Mouse (Mus musculus): ENCODE data around the gene Kalrn.

Kalrn gene

DNA sequence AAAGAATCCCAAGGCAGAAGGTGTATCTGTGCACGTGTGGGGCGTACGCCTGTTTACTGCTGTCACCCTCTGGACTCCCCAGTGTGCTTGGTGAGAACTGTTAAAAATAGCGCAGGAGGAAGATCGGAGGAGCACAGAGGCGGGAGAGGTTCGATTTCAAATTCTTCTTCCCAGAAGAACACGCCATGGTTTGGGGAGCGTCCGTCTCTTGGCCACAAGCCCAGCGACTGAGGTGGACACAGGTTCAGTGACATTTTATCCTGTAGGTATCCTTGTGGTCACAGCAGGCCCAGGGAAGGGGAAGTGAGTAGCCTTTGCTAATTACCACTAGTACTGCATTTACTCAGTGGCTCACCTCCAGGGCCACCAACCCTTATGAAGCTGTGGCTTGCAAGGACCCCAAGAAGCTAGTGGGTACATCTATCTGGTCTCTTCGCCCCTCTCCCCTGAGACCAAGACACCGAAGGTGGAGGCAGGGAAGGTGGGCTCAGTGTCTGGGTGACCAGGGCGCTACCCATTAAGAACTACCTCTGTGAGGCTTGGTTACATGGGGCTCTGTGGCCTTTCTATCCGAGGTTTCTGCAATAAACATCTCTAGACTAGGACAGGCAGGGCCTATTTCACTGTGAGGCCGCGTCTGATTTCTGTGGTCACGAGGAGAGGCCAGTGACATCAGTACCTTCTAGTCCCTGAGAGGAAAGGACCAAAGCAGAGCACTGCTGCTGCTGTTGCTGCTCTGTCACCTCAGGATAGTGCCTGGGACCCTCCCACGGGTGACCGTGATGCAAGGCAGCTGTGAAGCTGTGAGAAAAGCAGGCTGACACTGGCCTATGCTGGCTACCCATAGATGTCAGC lies 561.1 kb downstream of the Kalrn start:
- no peak for DNase-seq

DNA sequence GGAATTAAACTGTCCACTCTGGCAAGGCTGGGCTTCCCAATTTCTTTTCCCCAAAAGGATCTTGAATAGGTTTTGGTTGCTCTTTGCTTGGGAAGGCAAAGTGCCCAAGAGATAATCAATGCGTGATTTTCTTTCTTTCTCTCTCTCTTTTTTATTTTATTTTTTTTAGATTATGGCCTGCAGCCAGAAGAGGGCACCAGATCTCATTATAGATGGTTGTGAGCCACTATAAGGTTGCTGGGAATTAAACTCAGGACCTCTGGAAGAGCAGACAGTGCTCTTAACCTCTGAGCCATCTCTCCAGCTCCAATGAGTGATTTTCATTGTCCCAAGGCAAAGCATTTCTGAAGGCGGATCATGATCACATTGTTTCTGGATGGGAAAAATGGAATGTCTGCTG lies 563.8 kb downstream of the Kalrn start:
- no peak for DNase-seq

DNA sequence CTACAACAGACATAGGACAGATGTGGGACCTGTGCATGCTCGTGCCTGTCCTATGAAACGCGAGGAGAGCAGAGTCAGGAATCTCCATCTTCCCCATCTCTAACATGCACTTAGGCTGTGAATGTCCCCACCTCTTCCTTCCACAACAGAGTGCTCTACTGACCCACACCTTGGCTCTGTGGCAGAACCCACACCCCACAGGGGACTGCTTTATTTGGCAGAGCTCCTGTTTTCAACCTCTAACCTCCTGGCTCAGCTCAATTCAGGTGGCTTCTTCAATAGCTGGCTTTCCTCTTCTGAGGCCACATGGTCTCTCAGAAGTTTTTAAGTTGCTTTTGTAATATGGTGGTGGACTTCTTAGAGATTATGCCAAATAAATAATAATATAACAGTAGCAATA lies 567.3 kb downstream of the Kalrn start:
- DNase-seq, result no peak

DNA sequence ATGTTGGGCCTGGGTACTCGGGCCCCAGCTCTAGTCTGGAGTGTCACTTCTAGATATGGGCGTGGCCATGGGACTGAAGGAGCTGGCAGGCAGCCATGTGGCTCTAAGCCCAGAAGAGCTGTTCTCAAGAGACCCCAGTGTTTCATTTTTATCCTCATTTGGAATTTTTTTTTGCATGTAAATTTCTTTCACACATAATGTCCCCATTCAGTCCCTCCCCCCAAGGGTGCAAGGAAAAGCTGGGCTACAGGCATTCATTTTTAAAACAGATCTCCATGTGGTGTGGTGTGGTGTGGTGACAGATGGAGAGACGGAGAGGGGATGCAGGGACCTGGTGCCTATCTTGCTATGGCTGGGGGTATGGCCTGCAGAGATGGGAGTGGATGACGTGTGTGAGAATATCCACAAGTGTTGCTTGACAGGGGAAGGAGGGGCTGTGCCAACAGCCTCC lies 569.2 kb downstream of the Kalrn start:
- no peak for DNase-seq

DNA sequence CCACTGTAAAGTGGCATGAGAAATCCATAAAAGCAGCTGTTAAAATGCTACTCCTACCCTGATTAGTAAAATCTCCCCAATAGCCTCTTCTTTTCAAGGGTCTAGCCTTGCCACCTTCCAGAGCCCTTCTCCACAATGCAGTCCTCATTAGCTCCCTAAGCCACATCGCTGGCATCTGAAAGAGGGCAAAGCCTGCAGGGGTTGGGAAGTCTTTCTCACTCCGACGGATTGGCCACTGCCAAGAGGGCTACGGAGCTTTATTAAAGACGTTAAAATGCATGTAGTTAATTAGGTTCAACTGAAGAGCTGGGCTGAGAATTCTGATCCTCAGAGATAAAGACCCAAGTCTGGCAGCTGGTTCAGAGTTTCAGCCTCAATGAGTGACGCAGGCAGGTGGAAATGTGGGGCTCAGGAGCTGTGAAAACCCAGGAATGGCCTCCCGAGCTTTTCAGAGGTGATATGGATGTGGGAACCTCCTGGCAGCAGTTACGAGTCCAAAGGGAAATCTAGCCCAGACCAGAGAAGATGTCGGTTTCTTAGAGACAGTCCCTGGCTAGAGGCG lies 569.7 kb downstream of the Kalrn start:
- DNase-seq, result no peak

DNA sequence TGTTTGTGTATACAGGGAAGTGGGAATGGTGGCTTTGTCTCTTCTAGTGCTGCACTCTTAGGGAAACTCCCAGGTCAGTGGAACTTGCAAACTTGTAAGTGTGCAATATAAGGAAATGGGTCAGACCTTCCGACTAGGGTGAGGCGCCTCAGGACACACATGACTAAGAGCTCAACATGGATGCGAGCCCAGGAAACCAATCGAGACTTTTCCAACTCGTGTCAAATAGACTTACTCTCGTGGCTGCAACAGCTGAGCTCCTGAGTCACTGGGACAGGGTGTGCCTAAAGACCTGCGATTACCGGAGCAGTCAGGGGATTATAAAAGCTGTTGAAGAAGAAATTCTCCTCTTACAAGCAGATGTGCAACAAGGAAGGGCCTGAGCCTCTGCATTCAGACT lies 572.6 kb downstream of the Kalrn start:
- no peak for DNase-seq

DNA sequence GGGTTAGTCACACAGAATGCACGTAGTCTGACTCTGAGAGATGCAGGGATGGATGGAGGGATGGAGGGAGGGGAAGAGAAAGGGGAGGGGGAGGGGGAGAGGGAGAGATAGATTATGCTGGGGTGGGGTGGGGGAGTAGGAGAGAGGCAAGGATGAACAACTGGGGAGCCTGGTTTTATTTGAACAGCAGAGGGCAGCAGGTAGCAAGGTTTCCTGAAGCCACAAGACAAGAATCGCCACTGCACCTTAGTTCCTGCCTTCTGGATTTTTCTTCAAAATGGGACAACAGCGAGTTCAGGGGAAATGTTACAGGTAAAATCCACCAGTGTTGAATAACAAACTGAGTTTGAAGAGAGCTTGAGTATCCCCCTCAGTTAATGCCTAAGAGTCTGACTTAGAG lies 573.9 kb downstream of the Kalrn start:
- peak; percentile 39 to 71 for DNase-seq

DNA sequence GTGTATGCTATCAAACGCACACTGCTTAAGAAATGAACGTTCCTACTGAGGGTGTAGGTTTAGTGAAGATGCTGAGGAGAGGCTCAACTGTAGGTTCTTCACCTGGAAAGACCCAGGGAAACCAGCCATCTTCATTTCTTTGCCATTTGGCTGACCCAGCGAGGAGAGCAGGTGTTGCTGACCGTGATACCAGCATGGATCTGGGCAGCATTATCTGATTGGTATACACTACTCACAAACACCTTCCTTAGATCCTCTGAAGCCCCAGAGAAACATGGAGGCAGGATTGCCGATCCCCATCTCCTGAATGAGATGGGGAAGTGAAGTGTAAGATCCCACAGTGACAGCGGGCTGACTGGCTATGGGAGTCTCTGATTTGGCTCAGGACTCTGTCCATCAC lies 575.3 kb downstream of the Kalrn start:
- DNase-seq, result no peak

DNA sequence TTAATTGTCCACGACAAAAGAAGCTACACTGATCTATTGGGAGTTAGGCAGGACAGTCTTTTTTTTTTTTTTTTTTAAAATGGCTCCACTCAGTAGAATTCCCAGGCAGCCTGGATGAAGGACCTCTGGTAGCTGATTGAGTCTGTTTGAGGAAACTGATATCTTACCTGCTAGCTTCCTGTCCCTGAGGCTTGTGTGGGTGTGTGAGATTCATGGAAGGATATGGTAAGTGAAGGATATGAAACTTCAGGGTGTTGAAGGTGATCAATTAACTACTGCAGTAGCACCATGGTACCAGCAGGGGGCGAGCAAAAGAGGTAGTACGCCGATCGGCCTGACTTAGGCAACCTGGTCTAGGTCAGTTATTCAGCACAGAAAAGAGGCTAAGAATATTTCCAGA lies 577.3 kb downstream of the Kalrn start:
- peak; percentile 50 to 71 for DNase-seq

DNA sequence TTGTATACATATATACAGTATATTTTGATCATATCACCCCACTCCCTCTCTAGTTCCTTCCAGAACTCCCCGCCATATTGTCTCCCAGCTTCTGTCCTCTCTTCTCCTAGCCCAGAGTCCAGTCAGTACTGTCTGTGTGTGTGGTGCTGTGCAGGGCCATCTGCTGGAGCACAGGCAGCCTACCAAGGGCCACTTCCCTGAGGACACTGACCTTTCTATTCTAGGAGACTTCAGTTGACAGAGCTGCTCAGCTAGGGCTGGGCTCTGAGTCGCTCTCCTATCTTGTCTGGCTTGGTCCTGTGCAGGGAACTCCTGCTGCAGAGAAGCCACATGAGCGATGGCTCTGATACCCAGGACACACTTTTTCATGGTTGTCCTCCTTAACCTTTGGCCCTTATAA lies 577.8 kb downstream of the Kalrn start:
- DNase-seq, result no peak

DNA sequence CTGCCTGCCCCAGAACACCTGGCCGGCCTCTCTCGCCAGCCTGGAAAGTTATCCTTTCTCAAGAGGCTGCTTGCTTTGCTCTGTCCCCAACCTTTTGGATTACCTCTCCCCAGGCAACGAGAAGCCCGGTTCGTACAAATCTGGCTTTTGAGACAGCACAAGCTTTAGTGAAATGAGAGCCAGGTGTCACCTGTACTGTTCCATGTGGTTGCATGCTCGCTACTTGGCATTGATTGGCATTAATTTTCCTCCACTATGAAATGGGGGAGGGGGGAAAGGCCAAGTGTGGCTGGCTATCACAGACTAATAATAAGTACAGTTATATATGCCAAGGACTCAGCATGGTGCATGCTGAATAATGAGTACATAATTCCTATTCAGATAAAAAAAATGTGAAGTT lies 579.0 kb downstream of the Kalrn start:
- no peak for DNase-seq

DNA sequence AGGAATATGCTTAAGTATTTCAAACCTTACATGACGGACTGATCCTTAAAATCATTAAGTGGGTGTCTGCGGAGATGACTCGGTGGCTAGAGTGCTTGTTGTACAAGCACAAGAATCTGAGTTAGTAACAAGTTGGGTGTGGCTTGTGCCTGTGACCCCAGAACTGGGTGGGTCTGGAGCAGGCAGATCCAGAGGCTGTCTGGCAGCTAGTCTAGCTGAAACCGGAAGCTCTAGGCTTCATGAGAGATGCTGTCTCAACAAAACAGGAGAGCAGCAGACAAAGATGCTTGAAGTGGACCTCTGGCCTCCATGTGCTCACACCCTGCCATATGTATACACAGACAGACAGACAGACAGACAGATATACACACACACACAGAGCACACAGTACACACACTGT lies 582.6 kb downstream of the Kalrn start:
- DNase-seq, result no peak

DNA sequence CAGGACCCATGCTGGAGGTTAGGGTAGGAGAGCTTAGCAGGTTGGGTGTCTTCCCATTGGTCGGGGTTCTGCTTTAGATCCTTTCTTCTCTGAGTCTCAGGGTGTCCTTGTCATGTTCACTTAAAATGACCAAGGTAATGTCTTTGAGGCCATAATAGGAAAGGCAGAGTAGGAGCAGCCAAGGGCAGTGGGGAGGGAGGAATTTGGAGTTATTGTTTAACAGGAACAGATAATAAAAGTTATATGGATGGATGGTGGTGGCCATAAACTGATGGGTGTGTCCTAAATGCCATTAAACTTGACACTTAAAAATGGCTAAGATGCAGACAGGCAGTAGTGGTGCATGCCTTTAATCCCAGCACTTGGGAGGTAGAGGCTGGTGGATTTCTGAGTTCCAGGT lies 584.2 kb downstream of the Kalrn start:
- peak in 1 of 2 experiments; percentile 26 for DNase-seq

DNA sequence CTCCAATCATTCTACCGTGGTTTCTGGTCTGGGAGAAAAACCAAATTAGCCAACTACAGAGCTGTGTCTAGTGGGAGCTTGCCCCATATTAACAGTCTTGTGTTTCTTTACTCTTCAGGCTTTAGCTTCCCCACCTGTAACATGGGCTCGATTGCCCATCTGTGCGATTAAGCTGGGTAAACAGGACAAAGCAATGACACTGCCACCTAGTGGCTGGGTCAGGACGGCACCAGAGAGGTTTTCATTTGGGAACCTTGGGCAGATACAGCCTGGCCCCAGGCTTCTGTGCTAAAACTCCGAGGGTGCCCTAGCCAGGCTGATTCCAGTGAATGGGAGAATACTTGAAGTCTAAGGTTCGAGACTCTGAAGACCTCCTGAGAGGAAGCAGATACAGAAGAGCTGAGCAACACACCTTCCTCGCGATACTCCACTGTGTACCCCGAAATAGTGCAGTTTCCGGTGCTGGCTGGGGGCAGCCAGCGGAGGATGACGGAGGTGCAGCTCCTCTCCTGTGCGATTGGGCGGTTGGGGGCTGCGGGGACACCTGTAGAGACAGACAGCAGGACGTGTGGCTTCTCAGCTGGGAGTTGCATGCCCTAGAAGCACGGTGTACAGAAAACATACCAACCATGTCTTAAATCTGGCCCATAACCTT lies 584.8 kb downstream of the Kalrn start:
- peak; percentile 49 to 68 for DNase-seq

DNA sequence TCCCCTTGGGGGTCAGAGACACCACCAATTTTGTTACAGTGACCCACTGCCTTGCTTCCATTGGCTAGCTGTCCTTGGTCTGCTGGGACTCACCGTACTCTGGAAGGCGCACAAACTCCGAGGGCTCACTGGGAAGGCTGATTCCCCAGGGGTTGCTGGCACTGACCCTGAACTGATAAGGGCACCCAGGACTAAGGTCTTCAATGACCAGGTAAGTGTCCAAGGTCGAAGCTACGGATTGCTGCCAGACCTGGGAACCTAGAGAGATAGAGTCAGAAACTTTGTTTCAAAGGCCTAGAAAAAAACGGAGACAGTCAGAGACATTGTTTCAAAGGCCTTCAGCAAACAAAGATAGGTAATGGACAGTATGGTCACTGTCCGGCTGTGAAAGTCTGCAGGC lies 586.3 kb downstream of the Kalrn start:
- DNase-seq, result no peak

DNA sequence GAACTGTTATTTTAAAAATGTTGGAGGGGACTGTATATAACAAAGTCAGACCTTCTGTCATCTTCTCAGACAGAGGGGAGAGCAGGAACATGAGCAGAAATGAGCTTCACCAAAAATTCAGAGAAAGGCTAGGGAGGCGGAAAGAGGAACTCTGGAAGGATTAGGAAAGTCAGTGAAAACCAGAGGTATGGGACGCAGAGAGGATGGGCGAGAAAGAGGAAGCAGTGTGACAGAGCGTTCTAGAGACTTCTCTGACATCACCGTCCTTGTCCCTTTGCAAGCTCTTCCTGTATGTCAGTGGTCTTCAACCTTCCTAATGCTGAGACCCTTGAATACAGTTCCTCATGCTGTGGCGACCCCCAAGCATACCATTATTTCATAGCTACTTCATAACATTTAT lies 588.0 kb downstream of the Kalrn start:
- no peak for DNase-seq

DNA sequence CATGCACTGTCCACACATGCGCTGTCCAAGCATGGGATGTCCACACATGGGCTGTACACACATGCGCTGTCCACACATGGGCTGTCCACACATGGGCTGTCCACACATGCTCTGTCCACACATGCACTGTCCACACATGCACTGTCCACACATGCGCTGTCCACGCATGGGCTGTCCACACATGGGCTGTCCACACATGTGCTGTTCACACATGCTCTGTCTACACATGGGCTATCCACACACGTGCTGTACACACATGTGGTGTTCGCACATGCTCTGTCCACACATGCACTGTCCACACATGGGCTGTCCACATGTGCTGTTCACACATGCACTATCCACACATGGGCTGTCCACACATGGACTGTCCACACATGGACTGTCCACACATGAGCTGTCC lies 589.6 kb downstream of the Kalrn start:
- no peak for DNase-seq

DNA sequence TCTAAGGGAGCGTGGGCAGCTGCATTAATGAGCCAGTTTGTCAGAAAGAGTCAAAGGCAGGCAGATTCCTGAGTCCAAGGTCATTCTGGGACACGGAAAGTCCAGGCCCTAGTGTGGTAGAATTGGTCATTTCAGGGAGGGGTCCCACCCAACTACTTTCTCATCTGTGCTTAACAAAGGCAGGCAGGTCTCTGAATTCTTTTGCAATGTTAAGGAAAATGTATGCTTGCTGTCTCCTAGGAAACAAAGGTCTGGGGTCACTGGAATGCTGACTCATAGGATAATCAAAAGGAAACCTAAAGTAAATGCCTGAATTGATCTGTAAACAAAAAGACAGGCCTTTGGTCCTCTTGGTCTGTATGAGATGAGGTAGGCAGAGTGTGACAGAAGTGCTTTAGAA lies 593.5 kb downstream of the Kalrn start:
- DNase-seq, result no peak

DNA sequence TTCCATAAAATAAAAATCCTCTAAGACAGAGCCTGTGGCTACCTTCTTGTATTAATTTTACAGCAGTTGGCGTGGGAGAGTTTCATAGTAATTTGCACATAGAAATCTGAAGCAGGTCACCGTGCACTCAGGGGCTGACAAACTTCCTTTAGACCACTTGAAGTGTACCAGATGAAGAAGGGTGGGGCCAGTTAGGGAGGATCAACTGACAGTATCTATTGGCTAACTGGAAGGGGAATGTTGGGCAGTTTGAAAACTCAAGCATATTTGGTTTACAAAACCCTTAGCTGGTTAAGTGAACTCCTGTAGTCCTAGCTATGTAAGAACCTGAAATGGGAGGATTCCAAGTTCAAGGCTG lies 606.1 kb downstream of the Kalrn start:
- no peak for DNase-seq

DNA sequence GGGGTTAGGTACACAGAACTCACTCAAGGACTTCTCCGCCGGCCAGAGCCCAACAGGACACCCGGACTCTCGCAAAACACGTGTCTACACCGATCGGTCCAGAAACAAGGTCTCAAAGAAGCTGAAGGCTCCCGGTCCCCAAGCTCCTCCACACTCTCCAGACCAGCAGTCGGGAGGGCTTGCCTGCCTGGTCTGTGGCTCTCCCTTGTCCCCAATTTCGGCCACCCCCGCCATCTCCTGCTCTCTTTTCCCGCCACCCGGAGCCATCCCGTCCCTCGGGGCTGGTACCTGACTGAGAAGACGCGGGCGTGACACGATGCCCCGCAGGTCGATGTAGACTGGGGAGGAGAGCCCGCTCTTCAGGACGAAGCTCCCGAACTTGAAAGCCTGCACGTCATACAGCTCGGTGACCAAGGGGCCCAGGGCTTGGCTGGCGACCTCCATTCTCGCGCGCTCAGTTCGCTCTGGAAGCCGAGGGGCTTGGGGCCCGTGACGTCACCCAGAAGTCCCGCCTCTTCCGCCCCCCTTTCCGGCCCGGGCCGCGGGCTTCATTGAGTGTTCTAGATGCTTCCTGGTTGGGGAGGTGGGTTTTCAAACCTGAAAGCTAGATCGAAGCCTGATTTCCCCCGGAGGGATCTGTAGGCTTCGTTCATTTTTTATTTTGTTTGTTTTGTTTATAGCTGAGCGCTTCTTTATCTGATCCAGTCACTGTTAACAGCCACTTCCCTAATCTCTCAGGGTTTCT lies 606.6 kb downstream of the Kalrn start, which contains the start of gene Umps:
TSS of gene Umps (minus strand) at position 501 of the 745 bp plus-strand sequence.
- DNase-seq, result peak; percentile 77 to 82

DNA sequence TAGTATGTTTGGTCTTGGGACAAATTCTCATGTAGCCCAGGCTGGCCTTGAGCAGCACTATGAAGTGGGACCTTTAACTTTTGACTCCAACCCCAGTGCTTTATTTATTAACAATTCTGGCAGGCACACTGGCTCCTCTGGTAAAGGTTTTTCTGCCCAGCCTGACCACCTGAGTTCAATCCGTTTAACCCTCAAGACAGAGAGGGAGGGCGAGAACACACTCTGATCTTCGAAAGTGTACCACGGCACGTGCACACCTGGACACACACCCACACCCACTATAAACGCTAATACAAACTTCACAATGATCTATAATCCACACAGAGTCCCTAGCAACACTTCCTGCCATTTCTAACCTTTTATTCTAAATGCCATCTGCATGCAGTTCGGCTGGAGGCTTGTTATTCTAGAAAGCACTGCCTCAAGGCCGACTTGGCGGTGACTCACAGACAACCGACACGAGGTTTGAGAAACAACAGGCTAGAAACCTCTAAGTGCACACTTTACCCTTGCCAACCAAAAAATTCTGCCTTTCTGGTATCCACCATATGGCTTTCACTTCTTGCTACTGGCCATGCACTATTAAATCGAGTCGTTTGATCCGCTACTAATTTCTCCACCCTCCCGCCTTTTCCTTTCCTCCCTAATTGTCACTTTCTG lies 607.3 kb downstream of the Kalrn start:
- peak in 1 of 2 experiments; percentile 41 for DNase-seq

DNA sequence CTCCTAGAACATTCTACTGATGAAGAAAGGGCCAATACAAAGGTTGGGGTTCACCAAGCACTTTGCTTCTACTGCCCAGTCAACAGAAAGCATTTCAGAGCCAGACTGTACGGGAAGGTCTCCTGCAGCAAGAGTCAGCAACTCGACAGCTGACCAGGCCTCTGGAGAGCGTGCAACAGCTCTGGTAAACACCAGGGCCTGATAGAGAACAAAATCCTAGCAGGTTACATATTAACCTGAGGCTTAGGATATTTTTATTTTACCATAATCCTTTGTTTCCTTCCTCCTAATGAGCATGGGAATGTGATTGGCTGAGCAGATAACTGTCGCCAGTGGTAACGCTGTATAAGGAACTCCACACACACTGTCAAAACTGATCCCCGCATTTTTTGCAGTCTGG lies 609.8 kb downstream of the Kalrn start:
- peak; percentile 59 to 75 for DNase-seq

DNA sequence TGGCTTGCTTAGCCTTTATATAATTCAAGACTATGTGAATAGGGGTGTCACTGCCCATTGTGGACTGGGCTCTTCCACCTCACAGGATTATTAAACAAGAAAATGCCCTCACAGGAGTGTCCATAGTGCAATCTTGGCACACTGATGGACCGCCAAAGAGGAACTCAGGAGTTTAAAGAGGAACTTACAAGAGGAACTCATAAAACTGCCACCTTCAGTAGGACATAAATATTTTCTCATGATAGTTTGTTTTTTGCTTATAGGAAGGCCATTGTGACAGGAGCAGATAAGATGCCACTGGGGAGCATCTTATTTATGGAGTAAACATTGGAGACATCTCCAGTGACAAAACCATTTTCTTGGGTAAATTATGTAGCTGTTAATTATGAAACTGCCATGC lies 618.5 kb downstream of the Kalrn start:
- no peak for DNase-seq
